Mouse (Mus musculus) ES-E14 (cell line): ENCODE results near the gene Dok3.

ENCODE experiments used
- HCFC1 ChIP-seq: IDR thresholded peaks from 2 replicates; pipeline ENCODE4 v1.6.1; 2012; ENCODE audit warnings: low read length, inconsistent platforms, borderline replicate concordance; ENCODE audit not compliant: insufficient read depth
- MAFK ChIP-seq: IDR thresholded peaks from 2 replicates; pipeline ENCODE4 v1.6.1; 2014; ENCODE audit warnings: mild to moderate bottlenecking, low read depth, low read length, inconsistent platforms; ENCODE audit not compliant: insufficient read depth
- ZC3H11A ChIP-seq: IDR thresholded peaks from 2 replicates; pipeline ENCODE4 v1.6.1; 2012; ENCODE audit warnings: low read depth, mild to moderate bottlenecking, inconsistent platforms, low read length, borderline replicate concordance
- ZNF384 ChIP-seq: IDR thresholded peaks from 2 replicates; pipeline ENCODE4 v1.6.1; 2012; ENCODE audit warnings: low read depth, low read length, inconsistent platforms

- TF ChIP-seq ZC3H11A (no peak), MAFK (no peak), ZNF384 (0 out of 2 replicates have a peak, but pooled peaks have one; percentile 31), HCFC1 (no peak)
Observed at GRCm38 (mm10) chr13:55473961-55474360, 55.1 kb downstream of the Dok3 start.
